In the genomic region with DNA sequence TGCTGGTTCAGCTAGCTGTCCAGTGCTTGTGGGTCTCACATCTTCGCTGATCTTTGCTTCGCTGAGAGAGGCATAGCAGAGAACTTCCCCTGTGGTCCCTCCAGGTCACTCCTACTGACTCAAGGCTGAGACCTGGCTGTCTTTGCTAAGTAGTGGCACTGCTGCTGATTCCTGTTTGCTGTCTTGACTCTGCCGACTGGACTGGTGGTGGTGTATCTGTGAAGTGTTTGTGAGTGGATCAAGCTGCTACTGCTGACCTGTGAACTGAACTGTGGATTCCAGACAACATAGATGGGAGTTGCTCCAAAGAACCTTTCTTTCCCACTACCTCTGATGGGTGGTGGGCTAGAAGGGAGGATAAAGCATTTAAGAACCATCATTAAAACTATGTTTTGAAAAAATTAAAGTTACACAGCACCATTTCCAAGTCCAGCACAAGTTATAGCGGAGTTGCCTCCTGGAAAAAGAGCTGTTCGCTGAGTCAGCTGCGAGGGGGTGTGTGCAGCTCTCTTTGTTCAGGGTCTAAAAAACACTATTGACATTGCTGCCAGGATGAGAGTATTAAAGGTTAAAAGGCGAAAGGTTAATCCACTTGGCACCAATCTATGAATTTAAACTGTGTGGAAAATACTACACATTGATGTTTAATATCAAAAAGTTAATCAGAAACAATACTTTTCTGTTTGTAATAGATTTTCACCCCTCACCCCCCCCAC, we compare ENCODE assay signal across 14 mouse cellular contexts. TPM values are rescaled to one million over a fixed set of nuclear protein-coding genes. Genes with fewer than 3 reads are reported as not detected.
A peak's percentile ranks its signal among the peaks of the same experiment; 100 is the strongest.
DNase-seq lines count a peak whose midpoint lies in the region; ATAC-seq and TF ChIP-seq lines count a peak whose summit lies in the region.
"Had no signal": no experiment of that assay in that cellular context is flagged by ENCODE, and none has a peak within 500 bp of the region (broad histone marks: within the 10 kb centered on the region; RNA-seq: fewer than 3 reads in every experiment).

No protein-coding gene starts in this region.

- 0 out of 2 replicates have a peak overlapping the region, but pooled peaks have one; percentile 28 for H3K27ac ChIP-seq in embryonic facial prominence, embryonic 13.5 days
- H3K27ac ChIP-seq in embryonic facial prominence, embryonic 10.5 days (replicated peaks): no peak overlapping the region
- peak overlapping the region; percentile 54 for H3K27ac ChIP-seq in lung, embryonic 15.5 days
- H3K27ac ChIP-seq in kidney, embryonic 16.5 days (ENCODE audit: low read length): no peak overlapping the region; the same call in 1 of the 2 replicates
- peak overlapping the region; percentile 56 for H3K27ac ChIP-seq in olfactory bulb, adult 2 months (ENCODE audit: insufficient read depth, low read depth, low read length)
- H3K27ac ChIP-seq in hindbrain, embryonic 12.5 days: no peak overlapping the region
- H3K27ac ChIP-seq: forebrain, embryonic 13.5 days; limb, embryonic 10.5 days; liver, embryonic 13.5 days; stomach, embryonic 15.5 days had no signal

- no peaks in the 10 kb centered on the region for H3K27me3 ChIP-seq in embryonic facial prominence, embryonic 13.5 days
- H3K27me3 ChIP-seq in embryonic facial prominence, embryonic 10.5 days (replicated peaks; ENCODE audit: low read depth, poor library complexity, severe bottlenecking): no peaks in the 10 kb centered on the region
- H3K27me3 ChIP-seq in lung, embryonic 15.5 days: no peaks in the 10 kb centered on the region
- no peaks in the 10 kb centered on the region for H3K27me3 ChIP-seq in kidney, embryonic 16.5 days (ENCODE audit: insufficient read depth, low read length)
- H3K27me3 ChIP-seq in hindbrain, embryonic 12.5 days: no peaks in the 10 kb centered on the region
- H3K27me3 ChIP-seq: forebrain, embryonic 13.5 days; stomach, embryonic 15.5 days had no signal

- ATAC-seq in embryonic facial prominence, embryonic 13.5 days (ENCODE audit: insufficient number of reproducible peaks, insufficient read depth, low FRiP score, low TSS enrichment, low read depth): no peak
- ATAC-seq in lung, embryonic 15.5 days (ENCODE audit: borderline replicate concordance, extremely low read depth, low FRiP score, low TSS enrichment): peak; percentile 86
- ATAC-seq in kidney, embryonic 16.5 days (ENCODE audit: low FRiP score, low TSS enrichment): peak; percentile 40; the same call in 1 of the 2 replicates
- no peak for ATAC-seq in hindbrain, embryonic 12.5 days (ENCODE audit: low FRiP score)
- ATAC-seq: forebrain, embryonic 13.5 days had no signal

- no peak for TF ChIP-seq POLR2A in lung, adult 2 months (IDR thresholded peaks at IDR 0.05; ENCODE audit: borderline replicate concordance, extremely low read depth, low read depth, low read length)
- TF ChIP-seq POLR2A in olfactory bulb, adult 2 months (IDR thresholded peaks at IDR 0.05; ENCODE audit: insufficient read depth, low read depth, low read length): no peak

- no peak for TF ChIP-seq CTCF in lung, adult 2 months (IDR thresholded peaks at IDR 0.05; ENCODE audit: insufficient read depth, low read length)
- no peak for TF ChIP-seq CTCF in olfactory bulb, adult 2 months (IDR thresholded peaks at IDR 0.05; ENCODE audit: insufficient read depth, low read depth, low read length)

- H3K4me1 ChIP-seq in embryonic facial prominence, embryonic 13.5 days: 0 out of 2 replicates have a peak, but pooled peaks cover 4% of the 10 kb centered on the region
- H3K4me1 ChIP-seq in embryonic facial prominence, embryonic 10.5 days: peaks cover 18% of the 10 kb centered on the region
- peaks cover 32% of the 10 kb centered on the region for H3K4me1 ChIP-seq in lung, embryonic 15.5 days
- peaks cover 2% of the 10 kb centered on the region; the same call in 1 of the 2 replicates for H3K4me1 ChIP-seq in lung, adult 2 months (ENCODE audit: control insufficient read depth, insufficient read depth, low read length)
- peaks cover 24% of the 10 kb centered on the region for H3K4me1 ChIP-seq in kidney, embryonic 16.5 days (ENCODE audit: insufficient read depth, low read length)
- H3K4me1 ChIP-seq in olfactory bulb, adult 2 months (ENCODE audit: control insufficient read depth, insufficient read depth, low read length): peaks cover 20% of the 10 kb centered on the region
- peaks cover 12% of the 10 kb centered on the region for H3K4me1 ChIP-seq in hindbrain, embryonic 12.5 days

- H3K9me3 ChIP-seq in embryonic facial prominence, embryonic 13.5 days: no peaks in the 10 kb centered on the region
- H3K9me3 ChIP-seq in embryonic facial prominence, embryonic 10.5 days: no peaks in the 10 kb centered on the region
- no peaks in the 10 kb centered on the region for H3K9me3 ChIP-seq in lung, embryonic 15.5 days
- H3K9me3 ChIP-seq in kidney, embryonic 16.5 days (ENCODE audit: low read length): no peaks in the 10 kb centered on the region
- H3K9me3 ChIP-seq in hindbrain, embryonic 12.5 days (replicated peaks): no peaks in the 10 kb centered on the region
- H3K9me3 ChIP-seq: forebrain, embryonic 13.5 days; limb, embryonic 10.5 days; liver, embryonic 13.5 days; stomach, embryonic 15.5 days had no signal

- DNase-seq in embryonic facial prominence, embryonic 10.5 days (ENCODE audit: low spot score): no peak
- DNase-seq in lung, adult 2 months: no peak
- no peak for DNase-seq in frontal cortex, postnatal 36 days (ENCODE audit: low spot score in 2 of 2)
- DNase-seq: cerebellum, adult 9-11 months; liver, embryonic 13.5 days; right cerebral cortex, adult 18-20 months had no signal

- 84% methylated on average over 7 of the region's 7 CpGs for WGBS in embryonic facial prominence, embryonic 13.5 days
- 90% methylated on average over 7 of the region's 7 CpGs for WGBS in embryonic facial prominence, embryonic 10.5 days
- WGBS in lung, embryonic 15.5 days: 40% methylated on average over 7 of the region's 7 CpGs
- WGBS in lung, adult 2 months: 63% methylated on average over 7 of the region's 7 CpGs
- WGBS in kidney, embryonic 16.5 days: 67% methylated on average over 7 of the region's 7 CpGs
- 62% methylated on average over 7 of the region's 7 CpGs for WGBS in olfactory bulb, adult 2 months
- WGBS in hindbrain, embryonic 12.5 days: 83% methylated on average over 7 of the region's 7 CpGs

- H3K36me3 ChIP-seq in embryonic facial prominence, embryonic 13.5 days: no peaks in the 10 kb centered on the region
- H3K36me3 ChIP-seq in embryonic facial prominence, embryonic 10.5 days (replicated peaks): no peaks in the 10 kb centered on the region
- H3K36me3 ChIP-seq in lung, embryonic 15.5 days: no peaks in the 10 kb centered on the region
- H3K36me3 ChIP-seq in kidney, embryonic 16.5 days (ENCODE audit: insufficient read depth, low read length): no peaks in the 10 kb centered on the region
- no peaks in the 10 kb centered on the region for H3K36me3 ChIP-seq in hindbrain, embryonic 12.5 days
- H3K36me3 ChIP-seq: limb, embryonic 10.5 days; liver, embryonic 13.5 days; stomach, embryonic 15.5 days had no signal

- no peak overlapping the region for H3K4me3 ChIP-seq in embryonic facial prominence, embryonic 13.5 days
- no peak overlapping the region for H3K4me3 ChIP-seq in embryonic facial prominence, embryonic 10.5 days
- no peak overlapping the region for H3K4me3 ChIP-seq in lung, embryonic 15.5 days
- H3K4me3 ChIP-seq in lung, adult 2 months (replicated peaks; ENCODE audit: extremely low read depth, low read depth, low read length): no peak overlapping the region
- no peak overlapping the region for H3K4me3 ChIP-seq in kidney, embryonic 16.5 days (ENCODE audit: low read length)
- no peak overlapping the region for H3K4me3 ChIP-seq in olfactory bulb, adult 2 months (ENCODE audit: insufficient read depth, low read depth, low read length)
- H3K4me3 ChIP-seq in hindbrain, embryonic 12.5 days: no peak overlapping the region
- H3K4me3 ChIP-seq: forebrain, embryonic 13.5 days; limb, embryonic 10.5 days; liver, embryonic 13.5 days; stomach, embryonic 15.5 days had no signal

- H3K4me2 ChIP-seq in embryonic facial prominence, embryonic 13.5 days: no peak overlapping the region
- H3K4me2 ChIP-seq in lung, embryonic 15.5 days: no peak overlapping the region
- no peak overlapping the region for H3K4me2 ChIP-seq in kidney, embryonic 16.5 days (replicated peaks; ENCODE audit: low read depth, low read length)
- H3K4me2 ChIP-seq in hindbrain, embryonic 12.5 days (replicated peaks): no peak overlapping the region
- H3K4me2 ChIP-seq: forebrain, embryonic 13.5 days; liver, embryonic 13.5 days; stomach, embryonic 15.5 days had no signal

- no peak overlapping the region for H3K9ac ChIP-seq in embryonic facial prominence, embryonic 13.5 days
- no peak overlapping the region for H3K9ac ChIP-seq in lung, embryonic 15.5 days
- no peak overlapping the region for H3K9ac ChIP-seq in kidney, embryonic 16.5 days (replicated peaks; ENCODE audit: low read length)
- H3K9ac ChIP-seq in hindbrain, embryonic 12.5 days: no peak overlapping the region
- H3K9ac ChIP-seq: forebrain, embryonic 13.5 days; liver, embryonic 13.5 days; stomach, embryonic 15.5 days had no signal

RNA-seq across cellular contexts. Expression of gene Fam171a1, which starts 52.0 kb away (rescaled TPM):
- 28.1 and 30.6 TPM in 2 replicates for polyA plus RNA-seq in embryonic facial prominence, embryonic 13.5 days (2015; fragmentation: Nextera tagmentation; extraction: Ambion mirVana)
- 38.9 and 39.5 TPM in 2 replicates for polyA plus RNA-seq in embryonic facial prominence, embryonic 10.5 days (2016; fragmentation: Nextera tagmentation; extraction: Ambion mirVana)
- polyA plus RNA-seq in lung, embryonic 15.5 days (2015; fragmentation: Nextera tagmentation; extraction: Ambion mirVana): 51.7 and 56.2 TPM in 2 replicates
- 35.7 and 38.3 TPM in 2 replicates for polyA plus RNA-seq in lung, adult 2 months (2012; rRNA removed)
- 58.6 and 62.0 TPM in 2 replicates for polyA plus RNA-seq in kidney, embryonic 16.5 days (2015; fragmentation: Nextera tagmentation; extraction: Ambion mirVana)
- polyA plus RNA-seq in olfactory bulb, adult 2 months (2012; ENCODE audit: insufficient read depth, insufficient read length, low replicate concordance, missing spikeins): not detected in 2 replicates
- 56.2 and 57.0 TPM in 2 replicates for polyA plus RNA-seq in hindbrain, embryonic 12.5 days (2016; fragmentation: Nextera tagmentation; extraction: Ambion mirVana)

Comparison
In these comparisons a context has a peak if more than half of its experiments do, and no peak if none do; other contexts are left out.
1. H3K27ac ChIP-seq: peak in embryonic facial prominence, embryonic 13.5 days (single experiment), lung, embryonic 15.5 days (single experiment) and olfactory bulb, adult 2 months (single experiment); none in embryonic facial prominence, embryonic 10.5 days (single experiment), kidney, embryonic 16.5 days (single experiment) and hindbrain, embryonic 12.5 days (single experiment).
2. ATAC-seq: peak in lung, embryonic 15.5 days (single experiment) and kidney, embryonic 16.5 days (single experiment); none in embryonic facial prominence, embryonic 13.5 days (single experiment) and hindbrain, embryonic 12.5 days (single experiment).